Mouse (Mus musculus) limb, embryonic 11.5 days (tissue): ENCODE measurements around the gene Rabepk. TPM values are rescaled to one million over a fixed set of nuclear protein-coding genes. Genes with fewer than 3 reads are reported as not detected.
"Not testable (repeated sequence)": the region's sequence is repeated elsewhere in the genome, so short reads cannot be mapped to it uniquely, and the experiment has no call there.

Experiments used
- ATAC-seq: fragments of 200-750 bp; cut with Nextera tagmentation; 2 replicates; pipeline ENCODE4 v1.8.0; 2017; ENCODE audit warnings: low read depth; ENCODE audit not compliant: insufficient number of reproducible peaks, low FRiP score, low TSS enrichment
- DNase-seq: peaks from one replicate; pipeline ENCODE4 v3.0.0-alpha.2; 2015; ENCODE audit warnings: low spot score
- H3K27ac ChIP-seq: fragments of 300-500 bp; sonication (generic); replicated peaks from 2 replicates; pipeline ENCODE4 v1.5.1; 2014; ENCODE audit warnings: low read depth, mild to moderate bottlenecking, low read length
- H3K27me3 ChIP-seq: fragments of 300-500 bp; sonication (generic); 2 replicates; pipeline ENCODE4 v1.6.1; 2014; ENCODE audit warnings: mild to moderate bottlenecking, low read length, mixed read lengths; ENCODE audit not compliant: control insufficient read depth, insufficient read depth
- H3K36me3 ChIP-seq: fragments of 300-500 bp; sonication (generic); 2 replicates; pipeline ENCODE4 v1.6.1; 2014; ENCODE audit warnings: mild to moderate bottlenecking, low read length, moderate library complexity, mixed read lengths; ENCODE audit not compliant: control insufficient read depth, insufficient read depth
- H3K4me1 ChIP-seq: fragments of 300-500 bp; sonication (generic); 2 replicates; pipeline ENCODE4 v1.6.1; 2014; ENCODE audit warnings: low read length, mixed read lengths; ENCODE audit not compliant: control insufficient read depth, insufficient read depth
- H3K4me2 ChIP-seq: fragments of 300-500 bp; sonication (generic); 2 replicates; pipeline ENCODE4 v1.6.1; 2014; ENCODE audit warnings: low read depth, mild to moderate bottlenecking, moderate library complexity; ENCODE audit not compliant: severe bottlenecking
- H3K4me3 ChIP-seq: fragments of 300-500 bp; sonication (generic); 2 replicates; pipeline ENCODE4 v1.5.1; 2014; ENCODE audit warnings: low read depth, low read length
- H3K9ac ChIP-seq: fragments of 300-500 bp; sonication (generic); 2 replicates; pipeline ENCODE4 v1.6.1; 2014; ENCODE audit warnings: mild to moderate bottlenecking, low read length
- H3K9me3 ChIP-seq: fragments of 300-500 bp; sonication (generic); 2 replicates; pipeline ENCODE4 v1.6.1; 2016; ENCODE audit warnings: low read length; ENCODE audit not compliant: control insufficient read depth
- WGBS: fragments of 180-500 bp; shearing (Covaris S2); extraction: QIAGEN DNeasy Blood & Tissue Kit; methylation state at CpG from one replicate; pipeline ENCODE4 v1.1.7; 2014; 5-methylcytosine and 5-hydroxymethylcytosine counted together
- polyA plus RNA-seq: library from polyadenylated mRNA; unstranded; fragments of >200 nt; fragmentation: Nextera tagmentation; extraction: Ambion mirVana; gene quantifications from 2 replicates; pipeline ENCODE4 v1.2.1, GENCODE M21; 2014

The Rabepk gene
- polyA plus RNA-seq, 1 experiment from 2014 or later: 40.5 TPM

GRCm38 (mm10) chr2:34764801-34765200, 34.9 kb downstream of the Rabepk start:
- no peak overlapping the region for H3K9ac ChIP-seq
- no peak overlapping the region for H3K4me2 ChIP-seq
- H3K27me3 ChIP-seq: no peaks in the 10 kb centered on the region
- H3K36me3 ChIP-seq: no peaks in the 10 kb centered on the region
- ATAC-seq (no peak), DNase-seq (no peak)
- no peaks in the 10 kb centered on the region for H3K4me1 ChIP-seq
- no peak overlapping the region for H3K4me3 ChIP-seq
- 73% methylated on average over 12 of the region's 12 CpGs for WGBS
- no peaks in the 10 kb centered on the region for H3K9me3 ChIP-seq
- H3K27ac ChIP-seq: no peak overlapping the region

DNA sequence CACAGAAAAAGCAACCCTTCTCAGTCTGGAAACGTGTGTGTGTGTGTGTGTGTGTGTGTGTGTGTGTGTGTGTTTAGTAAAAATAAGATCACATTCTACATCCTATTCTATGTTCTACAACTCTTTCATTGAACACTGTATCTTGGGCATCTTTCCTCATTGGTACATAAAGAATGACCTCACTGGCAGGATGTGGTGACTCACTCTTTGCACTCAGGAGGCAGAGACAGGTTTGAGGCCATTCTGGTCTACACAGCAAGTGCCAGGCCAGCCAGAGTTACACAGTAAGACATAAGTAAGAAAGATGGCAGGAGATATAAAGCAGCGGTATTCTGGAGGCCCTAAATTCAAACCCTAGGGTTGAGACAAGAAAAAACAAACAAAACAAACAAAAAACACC, 36.8 kb downstream of the Rabepk start:
- H3K27ac ChIP-seq: no peak overlapping the region
- no peaks in the 10 kb centered on the region for H3K36me3 ChIP-seq
- no peak overlapping the region for H3K4me2 ChIP-seq
- ATAC-seq (no peak), DNase-seq (no peak)
- H3K27me3 ChIP-seq: no peaks in the 10 kb centered on the region
- no peaks in the 10 kb centered on the region for H3K4me1 ChIP-seq
- no peak overlapping the region for H3K4me3 ChIP-seq
- H3K9ac ChIP-seq: no peak overlapping the region
- 64% methylated on average over 2 of the region's 2 CpGs for WGBS
- no peaks in the 10 kb centered on the region for H3K9me3 ChIP-seq

DNA sequence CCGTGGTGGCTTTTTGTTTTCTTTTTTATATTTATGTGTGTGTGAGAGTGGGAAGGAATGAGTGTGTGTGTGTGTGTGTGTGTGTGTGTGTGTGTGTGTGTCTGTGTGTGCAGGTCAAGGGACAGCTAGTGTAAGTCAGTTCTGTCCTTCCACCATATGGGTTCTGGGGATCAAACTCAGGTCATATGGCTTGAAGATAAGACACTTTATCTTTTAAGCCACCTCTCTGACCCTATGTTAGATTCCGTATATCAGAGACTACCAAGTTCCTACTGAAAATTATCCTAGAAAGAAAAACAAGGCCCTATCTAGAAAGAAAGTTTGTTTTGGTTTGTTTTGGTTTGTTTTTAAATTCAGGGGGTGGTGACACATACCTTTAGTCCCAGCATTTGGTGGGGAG, 37.5 kb downstream of the Rabepk start:
- no peak overlapping the region for H3K27ac ChIP-seq
- H3K36me3 ChIP-seq: no peaks in the 10 kb centered on the region
- H3K27me3 ChIP-seq: no peaks in the 10 kb centered on the region
- ATAC-seq (no peak), DNase-seq (no peak)
- H3K9me3 ChIP-seq: no peaks in the 10 kb centered on the region
- no peaks in the 10 kb centered on the region for H3K4me1 ChIP-seq
- no peak overlapping the region for H3K4me2 ChIP-seq
- WGBS: 84% methylated on average over 2 of the region's 2 CpGs
- H3K9ac ChIP-seq: no peak overlapping the region
- no peak overlapping the region for H3K4me3 ChIP-seq

DNA sequence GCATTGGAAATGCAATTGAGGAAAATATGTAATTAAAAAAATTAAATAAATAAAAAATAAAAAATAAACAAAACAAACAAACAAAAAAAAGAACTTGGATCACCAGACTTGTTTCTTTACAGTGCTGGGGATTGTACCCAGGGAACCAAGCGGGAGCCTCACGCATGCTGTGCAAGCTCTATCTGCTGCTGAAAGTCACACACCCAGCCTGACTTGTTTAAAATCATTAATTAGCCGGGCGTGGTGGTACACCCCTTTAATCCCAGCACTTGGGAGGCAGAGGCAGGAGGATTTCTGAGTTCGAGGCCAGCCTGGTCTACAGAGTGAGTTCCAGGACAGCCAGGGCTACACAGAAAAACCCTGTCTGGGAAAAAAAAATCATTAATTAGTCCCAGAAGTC, 38.4 kb downstream of the Rabepk start:
- H3K9me3 ChIP-seq, H3K27me3 ChIP-seq, ATAC-seq, H3K27ac ChIP-seq, H3K9ac ChIP-seq, H3K4me1 ChIP-seq, H3K4me3 ChIP-seq, DNase-seq, H3K36me3 ChIP-seq, H3K4me2 ChIP-seq: not testable (repeated sequence)
- WGBS: 89% methylated on average over 5 of the region's 5 CpGs

- H3K36me3 ChIP-seq: no peaks in the 10 kb centered on the region
- WGBS: 63% methylated on average over 1 of the region's 1 CpGs
- no peak overlapping the region for H3K4me2 ChIP-seq
- H3K9me3 ChIP-seq: no peaks in the 10 kb centered on the region
- peaks cover 2% of the 10 kb centered on the region; the same call in 1 of the 2 replicates for H3K4me1 ChIP-seq
- DNase-seq: no peak
- ATAC-seq: no peak
- H3K4me3 ChIP-seq: no peak overlapping the region
- no peak overlapping the region for H3K9ac ChIP-seq
- no peak overlapping the region for H3K27ac ChIP-seq
- no peaks in the 10 kb centered on the region for H3K27me3 ChIP-seq
Measured at GRCm38 (mm10) chr2:34757341-34757740, 42.4 kb downstream of the Rabepk start.

- Histone ChIP-seq H3K27me3 (no peaks in the 10 kb centered on the region), H3K4me2 (peak within 1 kb of the TSS; percentile 67)
- 4% methylated on average over 14 of the region's 14 CpGs for WGBS
Measured at GRCm38 (mm10) chr2:34754551-34755358, 45.0 kb downstream of the Rabepk start, which contains the start of gene Gapvd1. Gene Gapvd1, minus strand, starts transcription at chr2:34755232.

GRCm38 (mm10) chr2:34753811-34754550, 45.7 kb downstream of the Rabepk start:
- no peaks in the 10 kb centered on the region for H3K36me3 ChIP-seq
- peak overlapping the region; percentile 67 for H3K4me2 ChIP-seq
- no peaks in the 10 kb centered on the region for H3K27me3 ChIP-seq
- peak overlapping the region; percentile 88 for H3K27ac ChIP-seq
- no peaks in the 10 kb centered on the region for H3K9me3 ChIP-seq
- DNase-seq: peak; percentile 89
- peak overlapping the region; percentile 93 for H3K9ac ChIP-seq
- H3K4me3 ChIP-seq: peak overlapping the region; percentile 61
- under 1% methylated on average over 73 of the region's 106 CpGs for WGBS
- peaks cover 2% of the 10 kb centered on the region; the same call in 1 of the 2 replicates for H3K4me1 ChIP-seq
- ATAC-seq: peak; percentile 87

More at GRCm38 (mm10) chr2:34754551-34755358, 45.0 kb downstream of the Rabepk start, which contains the start of gene Gapvd1:
- H3K4me1 ChIP-seq: peaks cover 2% of the 10 kb centered on the region; the same call in 1 of the 2 replicates
- H3K4me3 ChIP-seq: peak within 1 kb of the TSS; percentile 61
- no peak; the same call in 1 of the 2 replicates for ATAC-seq
- H3K9ac ChIP-seq: peak within 1 kb of the TSS; percentile 93
- peak within 1 kb of the TSS; percentile 88 for H3K27ac ChIP-seq
- no peaks in the 10 kb centered on the region for H3K36me3 ChIP-seq
- DNase-seq: peak; percentile 52
- no peaks in the 10 kb centered on the region for H3K9me3 ChIP-seq

GRCm38 (mm10) chr2:34750245-34750644, 49.5 kb downstream of the Rabepk start:
- Histone ChIP-seq H3K36me3 (no peaks in the 10 kb centered on the region), H3K27me3 (no peaks in the 10 kb centered on the region), H3K4me1 (peaks cover 2% of the 10 kb centered on the region; the same call in 1 of the 2 replicates), H3K4me3 (no peak overlapping the region), H3K9me3 (no peaks in the 10 kb centered on the region), H3K9ac (no peak overlapping the region), H3K27ac (no peak overlapping the region), H3K4me2 (no peak overlapping the region)
- DNase-seq (no peak), ATAC-seq (no peak)
- 82% methylated on average over 2 of the region's 2 CpGs for WGBS
